Mouse (Mus musculus): ENCODE results near the gene Peg3.
"Not testable (repeated sequence)": the region's sequence is repeated elsewhere in the genome, so short reads cannot be mapped to it uniquely, and the experiment has no call there.

Peg3 gene

GRCm38 (mm10) chr7:6730241-6730640, at the start of gene Peg3, which contains the start of gene Usp29:
Gene Peg3, minus strand, starts transcription at chr7:6730431.
Gene Usp29, plus strand, starts transcription at chr7:6730578.
- peak; percentile 93 for DNase-seq

- no peak for DNase-seq
These were observed 48.9 kb upstream of the Peg3 start for GRCm38 (mm10) chr7:6779172-6779571.

DNA sequence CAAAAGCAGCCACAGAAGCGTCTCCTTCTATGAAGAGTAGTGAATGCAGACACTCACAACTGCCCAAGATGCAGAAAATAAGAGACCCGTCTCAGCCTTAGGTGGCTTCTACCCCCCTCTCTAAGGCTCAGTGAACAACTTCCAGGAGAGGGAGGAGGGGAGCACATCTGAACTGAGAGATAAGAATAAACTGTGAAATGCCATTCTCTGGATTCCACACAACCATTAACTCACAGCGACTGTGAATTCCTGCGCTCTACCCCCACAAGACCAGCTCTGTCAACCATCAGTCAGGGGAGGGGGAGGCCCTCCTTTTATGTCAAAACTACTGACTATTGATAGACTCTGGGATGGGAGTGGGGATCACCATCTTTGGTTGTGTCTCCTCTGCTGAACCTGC, 47.5 kb upstream of the Peg3 start:
- no peak for DNase-seq

DNA sequence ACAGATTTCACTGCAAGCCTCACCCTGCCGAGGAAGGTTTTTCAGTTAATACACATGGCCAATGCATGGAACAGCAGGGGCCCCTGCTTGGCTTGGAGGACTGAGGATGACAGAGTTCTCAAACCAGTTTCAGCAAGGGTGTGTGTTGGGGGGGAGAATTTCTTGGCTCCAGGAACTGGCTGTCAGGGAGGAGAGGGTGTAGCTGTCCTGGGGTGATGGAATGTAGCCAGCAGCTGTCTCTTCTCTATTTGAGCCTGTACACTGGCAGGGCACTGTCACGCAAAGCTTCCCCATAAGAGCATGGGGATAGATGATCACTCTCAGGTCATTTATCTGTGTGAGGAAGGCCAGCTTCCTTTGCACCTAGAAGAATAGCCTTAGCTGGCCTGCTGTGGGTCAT, 46.9 kb upstream of the Peg3 start:
- DNase-seq, result no peak

DNA sequence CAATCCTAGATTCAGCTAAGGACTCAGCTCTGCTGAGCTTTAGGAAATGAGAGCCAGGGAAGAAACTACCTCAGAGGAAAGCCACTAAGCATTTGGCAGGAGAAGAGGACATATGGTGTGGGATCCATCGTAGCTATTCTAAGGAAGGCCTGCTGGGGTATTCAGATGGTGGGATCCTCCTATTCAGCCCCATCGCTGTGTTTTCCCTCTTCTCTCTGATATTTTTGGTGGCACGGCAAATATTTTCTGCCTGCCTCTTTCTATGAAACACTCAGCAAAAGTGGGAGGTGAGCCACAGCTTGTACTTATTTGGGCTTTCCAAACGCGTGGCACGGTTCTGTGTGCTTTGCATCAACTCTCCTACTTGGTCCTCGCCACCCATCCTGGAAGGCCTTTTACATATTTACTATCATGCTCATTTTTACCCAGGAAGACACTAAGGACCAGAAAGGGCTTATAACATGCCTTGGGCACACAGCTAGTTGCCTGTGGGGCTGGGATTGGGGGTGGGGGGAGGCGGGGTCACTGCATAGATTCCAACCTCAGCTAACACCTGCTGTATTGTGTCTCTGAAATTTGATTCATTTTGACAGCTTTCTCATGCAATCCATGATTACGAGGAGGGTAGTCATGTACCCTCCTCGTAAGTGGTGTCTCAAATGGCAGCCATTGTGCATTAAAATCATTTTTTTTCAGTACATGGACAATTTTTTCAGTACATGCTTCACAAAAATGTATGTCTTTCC, 46.3 kb upstream of the Peg3 start:
- peak; percentile 85 for DNase-seq

- DNase-seq, result not testable (repeated sequence)
These were observed 43.7 kb upstream of the Peg3 start for GRCm38 (mm10) chr7:6773865-6774413.

DNA sequence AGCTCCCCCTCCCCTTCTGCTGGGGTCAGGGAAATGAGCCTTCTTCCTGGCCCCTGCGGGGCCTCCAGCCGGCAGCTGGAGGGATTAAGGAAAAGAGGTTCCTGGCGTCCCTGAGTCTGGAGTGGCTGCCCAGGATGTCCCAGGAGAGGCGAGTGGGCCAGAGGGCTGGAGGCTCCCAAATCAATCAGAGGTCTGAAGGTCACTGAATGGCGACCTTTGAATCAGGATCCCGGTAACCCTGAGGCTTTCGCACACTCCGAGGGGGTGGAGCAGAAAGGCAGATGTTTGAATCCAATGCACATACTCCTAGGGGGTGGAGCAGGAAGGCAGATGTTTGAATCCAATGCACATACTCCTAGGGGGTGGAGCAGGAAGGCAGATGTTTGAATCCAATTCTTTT, 40.1 kb upstream of the Peg3 start:
- DNase-seq, result no peak

GRCm38 (mm10) chr7:6765240-6765639, 35.0 kb upstream of the Peg3 start:
- peak; percentile 22 for DNase-seq

DNA sequence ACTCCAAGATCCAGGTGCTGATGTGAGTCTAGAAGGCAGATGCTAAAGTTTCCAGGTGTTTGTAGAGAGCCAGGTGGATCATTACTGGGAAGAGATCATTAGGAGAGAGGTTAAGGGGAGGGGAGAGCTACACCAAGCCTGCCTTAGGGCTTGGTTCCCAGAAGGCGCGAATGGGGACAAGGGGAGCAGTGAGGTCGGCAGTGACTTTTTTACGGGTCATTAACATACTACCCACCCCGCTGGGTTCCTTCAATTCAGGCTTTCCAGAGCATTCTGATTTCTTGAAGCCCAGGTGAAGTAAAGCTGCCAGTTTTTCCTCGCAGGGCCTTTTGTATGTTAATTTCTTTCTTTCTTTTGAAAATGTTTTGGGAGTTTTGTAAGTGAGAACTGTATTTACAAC, 29.9 kb upstream of the Peg3 start:
- no peak for DNase-seq

GRCm38 (mm10) chr7:6759698-6760097, 29.5 kb upstream of the Peg3 start:
- no peak for DNase-seq

GRCm38 (mm10) chr7:6756777-6757291, 26.6 kb upstream of the Peg3 start:
- no peak for DNase-seq

DNA sequence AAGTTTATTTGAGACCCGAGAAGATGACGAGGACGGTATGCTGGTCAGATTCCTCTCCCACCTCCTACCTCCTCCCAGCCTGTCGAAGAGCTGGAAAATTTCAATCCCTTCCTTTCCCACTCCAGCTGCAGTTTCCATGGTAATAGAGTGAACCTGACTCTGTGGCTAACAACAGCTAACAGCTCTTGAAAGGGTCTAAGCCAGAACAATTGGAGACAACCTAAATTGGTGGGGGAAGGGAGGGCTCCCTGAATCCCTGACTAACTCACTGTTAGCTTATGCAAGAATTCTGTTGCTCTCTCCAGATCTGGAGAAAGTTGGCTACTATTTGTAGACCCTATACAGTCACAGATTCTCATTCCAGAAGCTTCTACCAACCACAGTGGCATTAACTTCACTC, 23.2 kb upstream of the Peg3 start:
- no peak for DNase-seq

DNA sequence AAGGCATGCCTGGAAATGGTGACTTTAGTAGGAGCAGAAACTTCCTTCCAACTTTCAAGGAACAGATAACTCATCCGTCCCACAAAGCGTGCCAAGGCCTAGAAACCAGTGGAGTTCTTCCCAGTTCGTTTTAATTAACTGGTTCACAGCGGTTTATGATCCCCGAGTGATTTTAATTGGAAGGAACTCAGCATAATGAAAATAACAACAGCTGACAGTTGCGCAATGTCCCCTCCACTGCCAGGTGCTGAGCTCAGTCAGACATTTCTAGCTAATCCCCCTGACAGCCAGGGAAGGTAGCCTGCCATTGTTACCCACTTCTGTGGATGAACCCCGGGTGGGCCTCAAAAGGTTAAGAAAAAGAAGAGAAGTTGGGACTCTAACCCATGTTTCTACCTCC, 19.0 kb upstream of the Peg3 start:
- DNase-seq, result peak; percentile 22

DNA sequence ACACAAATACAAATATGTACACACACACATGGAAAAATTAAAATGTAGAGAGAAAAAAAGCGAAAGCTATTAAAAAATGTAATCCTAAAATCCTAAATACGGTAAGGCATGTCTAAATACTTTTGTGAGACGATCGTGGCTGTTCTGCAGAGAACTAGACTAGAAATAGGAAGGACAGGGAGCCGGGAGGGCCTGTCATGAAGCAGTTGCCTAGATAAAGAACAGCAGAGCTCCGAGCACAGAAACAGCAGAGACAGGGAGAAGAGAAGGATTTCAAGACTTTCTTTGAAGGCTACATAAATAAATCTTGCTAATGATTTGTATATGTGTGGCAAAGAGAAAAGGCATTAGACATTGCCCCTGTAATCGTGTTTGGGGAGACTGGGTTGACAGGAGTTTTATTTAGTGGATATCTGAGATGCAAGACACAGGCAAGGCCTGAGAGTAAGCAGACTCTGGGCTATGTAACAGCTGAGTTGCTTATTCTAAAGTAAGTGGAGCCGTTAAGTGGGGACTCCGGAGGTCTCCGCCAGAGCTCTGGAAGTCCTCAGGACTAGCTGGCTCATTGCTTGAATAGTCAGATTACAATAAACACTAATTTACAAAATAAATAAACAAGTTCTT, 14.2 kb upstream of the Peg3 start:
- DNase-seq, result no peak

GRCm38 (mm10) chr7:6736060-6736459, 5.8 kb upstream of the Peg3 start:
- no peak for DNase-seq

DNA sequence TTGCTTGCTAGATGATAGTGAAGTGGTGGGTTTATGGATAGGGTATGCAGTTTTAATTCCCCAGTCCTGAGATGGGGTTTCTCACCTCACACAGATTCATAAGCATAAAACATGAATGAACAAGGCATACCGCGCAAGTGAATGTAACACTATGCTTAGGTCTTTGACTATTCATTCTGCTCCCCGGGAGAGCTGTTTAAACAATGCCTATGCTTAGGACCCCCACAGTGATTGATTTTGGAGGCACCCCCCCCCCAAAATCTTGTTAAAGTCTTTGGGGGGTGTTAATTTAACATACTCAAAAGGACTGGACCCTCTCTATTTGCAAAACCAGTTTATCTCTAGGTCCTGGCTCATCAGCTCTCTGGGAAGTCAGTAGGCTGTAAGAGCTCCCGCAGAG, 1.7 kb upstream of the Peg3 start:
- no peak for DNase-seq

- DNase-seq, result no peak
These were observed 1.1 kb upstream of the Peg3 start for GRCm38 (mm10) chr7:6731373-6731772.

DNA sequence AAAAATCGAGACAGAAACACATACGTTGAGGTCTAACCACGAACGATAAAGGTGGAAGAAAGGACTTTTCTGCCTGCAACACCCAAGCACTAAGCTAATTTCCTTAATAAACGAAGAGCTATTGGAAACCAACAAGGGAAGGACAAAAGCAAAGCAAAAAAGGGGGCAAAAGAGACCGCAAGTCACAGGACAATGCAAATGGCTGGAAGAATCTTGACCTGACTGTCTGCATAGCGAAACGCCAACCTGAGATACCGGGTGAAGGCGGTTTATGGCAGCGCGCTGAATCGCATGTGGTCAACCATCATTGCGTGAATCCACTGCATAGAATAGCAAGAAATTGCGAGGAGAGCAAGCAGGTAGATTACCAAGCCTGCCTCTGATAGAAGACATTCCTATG, 570 bp upstream of the Peg3 start:
- no peak for DNase-seq

DNA sequence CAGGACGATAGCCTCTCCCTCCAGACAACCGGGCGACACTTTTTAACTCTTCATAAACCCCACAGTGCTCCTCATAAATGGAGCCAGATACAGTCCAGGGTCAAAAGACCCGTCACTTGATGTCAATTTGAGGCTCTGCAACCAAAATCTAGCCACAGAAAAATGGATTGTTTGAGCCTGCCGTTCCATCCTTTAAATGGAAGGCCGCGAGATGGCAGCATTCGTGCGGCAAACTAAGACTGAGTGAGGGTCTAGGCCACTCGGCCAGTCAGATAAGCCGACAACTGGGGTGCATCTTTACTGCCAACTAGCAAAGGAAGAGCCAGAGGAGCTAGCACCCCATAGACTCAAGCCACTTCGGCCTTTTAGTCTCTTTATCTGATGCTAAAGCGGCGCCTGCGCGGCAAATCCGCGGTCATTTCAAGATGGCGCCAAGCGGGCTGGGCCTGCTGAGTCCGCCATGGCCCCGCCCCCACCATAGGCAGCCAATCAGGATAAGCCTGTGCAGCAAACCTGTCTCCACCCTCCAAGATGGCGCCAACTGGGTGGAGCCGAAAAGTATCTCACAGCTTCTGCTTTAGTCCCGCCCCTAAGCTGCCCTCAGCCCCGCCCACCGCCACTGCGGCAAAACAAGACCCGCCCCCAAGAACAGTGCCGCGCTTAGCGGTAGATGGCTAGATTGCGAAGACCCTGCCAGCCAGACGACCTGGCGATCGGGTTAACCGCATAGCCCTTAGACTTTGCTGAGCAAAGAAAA, 992 bp downstream of the Peg3 start:
- peak; percentile 97 for DNase-seq

GRCm38 (mm10) chr7:6728263-6728931, 1.8 kb downstream of the Peg3 start:
- DNase-seq, result peak; percentile 99

- DNase-seq, result peak; percentile 96
These were observed 2.7 kb downstream of the Peg3 start for GRCm38 (mm10) chr7:6727351-6728121.

GRCm38 (mm10) chr7:6709396-6709795, 20.8 kb downstream of the Peg3 start:
- no peak for DNase-seq
